Mouse (Mus musculus) brain, embryonic 14.5 days (tissue): ENCODE measurements around the gene C1qtnf9.

Source experiments
- CTCF ChIP-seq: fragments of 200-500 bp; IDR thresholded peaks from 2 replicates; pipeline ENCODE4 v1.5.1; 2012; ENCODE audit warnings: inconsistent platforms, mild to moderate bottlenecking, moderate library complexity, borderline replicate concordance; ENCODE audit not compliant: insufficient read depth, insufficient read length; ENCODE audit errors: extremely low read depth
- POLR2A ChIP-seq: fragments of 200-500 bp; IDR thresholded peaks from 2 replicates; pipeline ENCODE4 v1.6.1; 2012; ENCODE audit warnings: mild to moderate bottlenecking, inconsistent platforms, borderline replicate concordance; ENCODE audit not compliant: poor library complexity, insufficient read depth, insufficient read length, severe bottlenecking; ENCODE audit errors: extremely low read depth

DNA sequence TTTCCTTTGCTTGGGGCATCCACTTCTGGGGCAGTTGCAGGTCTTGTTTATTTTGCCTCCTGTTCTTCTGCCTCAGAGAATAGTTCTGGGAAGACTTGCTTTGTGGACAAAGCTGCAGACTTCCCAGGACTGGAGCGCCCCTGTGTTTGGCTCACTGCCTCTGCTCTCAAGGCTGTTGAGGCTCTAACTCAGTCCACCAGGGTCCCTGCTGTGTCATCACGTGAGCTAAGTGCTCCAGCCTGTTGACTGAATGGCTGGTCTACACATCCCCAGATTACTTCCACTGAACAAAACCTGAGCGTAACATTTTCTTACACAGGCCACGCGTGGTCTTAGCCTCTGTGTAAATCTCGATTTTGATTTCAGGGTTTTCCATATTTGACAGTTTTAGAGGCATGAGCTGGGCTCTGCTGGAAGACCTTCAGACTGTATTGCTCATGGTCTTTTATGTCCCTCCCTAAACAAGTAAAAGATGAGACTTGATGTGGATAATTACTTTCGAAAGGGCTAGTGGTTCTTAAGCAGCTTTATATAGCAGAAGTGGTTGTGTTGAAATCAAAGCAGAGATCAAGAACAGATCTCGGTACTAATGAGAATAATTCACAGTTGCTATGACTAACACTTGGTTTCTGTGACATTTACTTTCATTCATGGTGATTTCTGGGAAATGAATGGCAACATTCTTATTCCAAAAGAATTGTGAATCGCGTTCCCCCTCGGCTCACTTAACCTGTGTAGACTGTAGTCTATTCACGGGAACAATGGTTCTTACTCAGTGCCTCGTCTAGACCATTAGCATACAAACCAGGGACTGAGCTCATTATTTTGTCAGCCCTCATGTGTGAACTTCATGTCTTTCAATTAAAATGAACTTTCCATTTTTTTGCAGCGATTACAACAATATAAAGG lies 14.8 kb upstream of the C1qtnf9 start:
- no peak for TF ChIP-seq POLR2A
- TF ChIP-seq CTCF = no peak
